Mouse (Mus musculus) hindbrain, embryonic 13.5 days (tissue): ENCODE measurements around the gene Cdyl. TPM values are rescaled to one million over a fixed set of nuclear protein-coding genes. Genes with fewer than 3 reads are reported as not detected.

Experiments used
- ATAC-seq: fragments of 200-750 bp; cut with Nextera tagmentation; 2 replicates; pipeline ENCODE4 v1.8.0; 2017; ENCODE audit warnings: moderate TSS enrichment; ENCODE audit not compliant: low FRiP score
- H3K27ac ChIP-seq: fragments of 300-500 bp; sonication (generic); 2 replicates; pipeline ENCODE4 v1.5.1; 2015; ENCODE audit warnings: inconsistent platforms, mild to moderate bottlenecking, moderate library complexity
- H3K27me3 ChIP-seq: fragments of 300-500 bp; sonication (generic); 2 replicates; pipeline ENCODE4 v1.6.1; 2015; ENCODE audit warnings: mild to moderate bottlenecking, inconsistent platforms
- H3K36me3 ChIP-seq: fragments of 300-500 bp; sonication (generic); 2 replicates; pipeline ENCODE4 v1.6.1; 2015; ENCODE audit warnings: mild to moderate bottlenecking, inconsistent platforms
- H3K4me1 ChIP-seq: fragments of 300-500 bp; sonication (generic); replicated peaks from 2 replicates; pipeline ENCODE4 v1.6.1; 2015; ENCODE audit warnings: inconsistent platforms
- H3K4me2 ChIP-seq: fragments of 300-500 bp; sonication (generic); 2 replicates; pipeline ENCODE4 v1.6.1; 2015; ENCODE audit warnings: inconsistent platforms, mild to moderate bottlenecking, moderate library complexity
- H3K4me3 ChIP-seq: fragments of 300-500 bp; sonication (generic); 2 replicates; pipeline ENCODE4 v1.5.1; 2015; ENCODE audit warnings: mild to moderate bottlenecking, inconsistent platforms
- H3K9ac ChIP-seq: fragments of 300-500 bp; sonication (generic); 2 replicates; pipeline ENCODE4 v1.6.1; 2015; ENCODE audit warnings: mild to moderate bottlenecking, inconsistent platforms
- H3K9me3 ChIP-seq: fragments of 300-500 bp; sonication (generic); 2 replicates; pipeline ENCODE4 v1.6.1; 2016; ENCODE audit warnings: inconsistent platforms
- WGBS: fragments of 180-500 bp; shearing (Covaris S2); methylation state at CpG from one replicate; pipeline ENCODE4 v1.1.7; 2015; 5-methylcytosine and 5-hydroxymethylcytosine counted together
- polyA plus RNA-seq: library from polyadenylated mRNA; unstranded; fragments of >200 nt; fragmentation: Nextera tagmentation; extraction: Ambion mirVana; gene quantifications from 2 replicates; pipeline ENCODE4 v1.2.1, GENCODE M21; 2015

Gene Cdyl
- polyA plus RNA-seq, result 5.8 and 6.0 TPM in 2 replicates

DNA sequence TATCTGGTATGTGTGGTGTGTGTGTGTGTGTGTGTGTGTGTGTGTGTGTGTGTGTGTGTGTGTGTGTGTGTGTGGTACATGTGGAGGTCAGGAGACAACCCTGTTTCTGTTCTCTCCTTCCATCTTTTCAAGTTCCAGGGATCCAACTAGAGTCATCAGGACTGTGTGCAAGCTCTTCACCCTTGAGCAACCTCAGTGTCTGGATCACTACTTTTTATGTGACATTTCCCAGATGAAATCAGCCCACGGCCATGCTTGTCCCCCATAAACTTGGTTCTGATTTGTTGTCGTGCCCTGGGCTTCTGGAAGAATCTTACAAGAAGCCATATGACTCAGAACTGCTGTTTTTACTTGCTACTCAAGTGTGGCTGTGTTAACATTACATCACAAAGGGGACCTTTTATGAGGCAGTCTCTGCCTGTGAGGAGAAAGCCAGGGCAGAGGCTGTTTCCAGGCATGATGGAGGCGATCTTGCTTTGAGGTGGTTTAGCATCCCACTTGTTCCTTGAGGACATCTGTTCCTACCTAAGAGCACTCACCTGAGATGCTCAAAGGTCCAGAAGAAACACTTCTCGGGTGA lies at the start of gene Cdyl:
TSS of gene Cdyl (plus strand) at position 428 of the 580 bp plus-strand sequence.
- H3K4me3 ChIP-seq, result no peak within 1 kb of the TSS
- no peak within 1 kb of the TSS for H3K4me2 ChIP-seq
- no peaks in the 10 kb centered on the region for H3K9me3 ChIP-seq
- no peaks in the 10 kb centered on the region for H3K36me3 ChIP-seq
- no peaks in the 10 kb centered on the region for H3K4me1 ChIP-seq
- no peak for ATAC-seq
- no peak within 1 kb of the TSS for H3K27ac ChIP-seq
- no peaks in the 10 kb centered on the region for H3K27me3 ChIP-seq
- WGBS, result 83% methylated on average over 4 of the region's 4 CpGs
- H3K9ac ChIP-seq, result no peak within 1 kb of the TSS

DNA sequence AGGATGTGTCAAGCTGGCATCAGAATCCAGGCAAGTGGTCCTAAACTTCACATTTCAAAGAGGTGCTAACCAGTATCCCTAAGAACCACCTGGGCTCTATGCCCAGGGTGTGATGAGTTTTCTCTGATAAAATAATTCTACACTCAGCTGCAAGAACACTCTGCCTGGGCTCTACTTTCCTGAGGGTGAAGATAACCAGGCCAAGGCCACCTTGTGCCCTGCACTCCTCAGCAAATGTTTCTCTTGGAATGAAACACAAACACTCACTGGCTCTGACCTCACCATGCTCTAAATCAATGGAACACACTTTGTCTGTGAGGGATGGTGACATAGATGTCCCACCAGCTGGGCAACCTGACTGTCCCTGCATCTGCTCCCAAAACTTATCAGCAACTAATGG lies 48.9 kb upstream of the Cdyl start:
- ATAC-seq, result no peak
- no peaks in the 10 kb centered on the region for H3K4me1 ChIP-seq
- H3K9me3 ChIP-seq, result no peaks in the 10 kb centered on the region
- H3K27me3 ChIP-seq, result no peaks in the 10 kb centered on the region
- H3K4me2 ChIP-seq, result no peak overlapping the region
- H3K27ac ChIP-seq, result no peak overlapping the region
- H3K4me3 ChIP-seq, result no peak overlapping the region
- H3K36me3 ChIP-seq, result no peaks in the 10 kb centered on the region
- no peak overlapping the region for H3K9ac ChIP-seq

DNA sequence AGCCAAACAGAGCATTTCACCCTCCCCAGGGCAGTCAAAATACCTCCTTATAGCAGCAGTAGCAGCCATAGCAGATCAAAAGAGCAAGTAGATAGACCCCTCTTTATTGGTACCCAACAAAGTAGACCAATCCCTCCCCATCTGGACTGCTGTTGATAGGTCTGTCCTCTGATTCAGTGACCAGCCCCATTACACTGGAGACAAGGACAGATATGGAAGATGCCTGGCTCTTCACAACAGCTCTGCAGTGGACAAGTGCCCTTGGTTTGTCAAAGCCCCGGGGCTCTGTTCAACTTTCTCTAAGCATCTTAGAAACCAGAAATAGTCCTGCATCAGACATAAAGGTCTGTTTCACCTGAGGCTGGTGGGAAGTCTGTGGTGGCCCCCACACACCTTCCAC lies 47.1 kb upstream of the Cdyl start:
- WGBS, result 93% methylated on average over 1 of the region's 1 CpGs
- H3K9ac ChIP-seq, result no peak overlapping the region
- no peaks in the 10 kb centered on the region for H3K36me3 ChIP-seq
- H3K4me3 ChIP-seq, result no peak overlapping the region
- no peaks in the 10 kb centered on the region for H3K9me3 ChIP-seq
- no peaks in the 10 kb centered on the region for H3K27me3 ChIP-seq
- H3K4me2 ChIP-seq, result no peak overlapping the region
- no peaks in the 10 kb centered on the region for H3K4me1 ChIP-seq
- H3K27ac ChIP-seq, result no peak overlapping the region
- no peak for ATAC-seq

DNA sequence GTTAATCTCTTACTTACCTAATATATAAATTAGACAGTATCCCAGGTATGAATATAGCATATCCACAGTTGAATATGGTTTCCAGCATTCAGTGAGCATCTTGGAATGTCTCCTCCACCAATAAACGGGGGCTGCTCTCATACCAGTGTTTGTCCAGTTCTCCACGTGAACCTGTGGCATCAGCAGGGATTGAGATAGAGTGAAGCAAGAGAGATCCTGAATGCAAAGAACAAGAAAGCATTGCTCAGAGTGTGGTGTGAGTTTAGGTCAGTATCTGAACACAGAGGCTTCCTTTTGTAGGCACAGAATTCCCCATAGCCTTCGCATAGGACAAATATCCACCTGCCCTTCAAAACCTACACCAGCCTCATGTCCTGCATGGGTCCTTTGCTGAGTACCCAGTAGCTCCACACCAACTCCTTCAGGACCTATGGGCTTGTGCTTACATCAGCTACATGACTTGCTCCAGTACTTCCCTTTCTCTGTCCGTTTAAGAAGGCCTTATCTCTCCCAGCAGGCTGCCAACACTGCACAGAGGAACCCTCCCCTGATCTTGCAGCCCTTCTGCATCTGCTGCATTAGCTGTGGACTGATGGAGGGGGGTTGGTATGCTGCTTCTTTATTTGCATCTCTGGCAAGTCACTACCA lies 44.7 kb upstream of the Cdyl start:
- H3K36me3 ChIP-seq, result no peaks in the 10 kb centered on the region
- H3K9me3 ChIP-seq, result no peaks in the 10 kb centered on the region
- no peak overlapping the region for H3K27ac ChIP-seq
- 74% methylated on average over 4 of the region's 4 CpGs for WGBS
- H3K27me3 ChIP-seq, result no peaks in the 10 kb centered on the region
- no peak for ATAC-seq
- H3K4me1 ChIP-seq, result no peaks in the 10 kb centered on the region
- H3K4me2 ChIP-seq, result no peak overlapping the region
- no peak overlapping the region for H3K9ac ChIP-seq
- H3K4me3 ChIP-seq, result no peak overlapping the region

DNA sequence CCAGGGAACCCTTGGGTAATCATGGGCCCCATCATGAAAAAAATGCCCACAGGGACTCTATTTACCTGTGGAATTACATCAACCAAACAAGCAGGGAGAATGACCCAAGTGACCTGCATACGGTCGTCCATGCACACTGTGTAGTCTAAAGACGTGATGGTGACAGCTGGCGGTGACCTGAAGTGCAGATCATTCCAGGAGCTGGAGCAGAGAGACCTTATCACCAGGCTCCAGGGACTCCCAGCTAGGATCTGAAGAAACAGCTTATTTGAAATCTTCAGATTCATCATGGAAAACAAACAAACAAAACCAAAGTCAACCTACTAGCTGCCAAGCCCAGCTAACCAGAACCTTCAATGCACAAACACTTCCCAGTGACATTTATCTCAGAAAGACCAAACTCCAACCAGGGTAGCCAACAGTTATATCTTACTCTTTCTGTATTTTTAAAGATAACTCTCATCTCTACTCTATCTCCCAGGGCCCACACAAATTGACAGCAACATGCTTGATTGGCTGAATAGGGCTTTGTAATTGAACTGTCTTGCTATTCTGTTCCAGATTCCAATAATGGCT lies 43.0 kb upstream of the Cdyl start:
- Histone ChIP-seq H3K4me1 (no peaks in the 10 kb centered on the region), H3K9ac (no peak overlapping the region), H3K27me3 (no peaks in the 10 kb centered on the region), H3K27ac (no peak overlapping the region), H3K36me3 (no peaks in the 10 kb centered on the region), H3K4me3 (no peak overlapping the region), H3K9me3 (no peaks in the 10 kb centered on the region), H3K4me2 (no peak overlapping the region)
- WGBS, result 79% methylated on average over 4 of the region's 4 CpGs
- ATAC-seq, result no peak

- no peak for ATAC-seq
- no peak overlapping the region for H3K27ac ChIP-seq
- no peak overlapping the region for H3K4me3 ChIP-seq
- no peaks in the 10 kb centered on the region for H3K9me3 ChIP-seq
- WGBS, result 92% methylated on average over 2 of the region's 2 CpGs
- no peaks in the 10 kb centered on the region for H3K36me3 ChIP-seq
- no peak overlapping the region for H3K4me2 ChIP-seq
- no peaks in the 10 kb centered on the region for H3K4me1 ChIP-seq
- H3K27me3 ChIP-seq, result no peaks in the 10 kb centered on the region
- H3K9ac ChIP-seq, result no peak overlapping the region
These were observed 40.3 kb upstream of the Cdyl start for GRCm38 (mm10) chr13:35619356-35619755.

- no peak for ATAC-seq
- WGBS, result 72% methylated on average over 1 of the region's 1 CpGs
- H3K27ac ChIP-seq, result no peak overlapping the region
- no peak overlapping the region for H3K4me3 ChIP-seq
- no peaks in the 10 kb centered on the region for H3K4me1 ChIP-seq
- H3K9me3 ChIP-seq, result no peaks in the 10 kb centered on the region
- H3K27me3 ChIP-seq, result no peaks in the 10 kb centered on the region
- no peaks in the 10 kb centered on the region for H3K36me3 ChIP-seq
- no peak overlapping the region for H3K9ac ChIP-seq
- no peak overlapping the region for H3K4me2 ChIP-seq
These were observed 38.9 kb upstream of the Cdyl start for GRCm38 (mm10) chr13:35620756-35621155.

DNA sequence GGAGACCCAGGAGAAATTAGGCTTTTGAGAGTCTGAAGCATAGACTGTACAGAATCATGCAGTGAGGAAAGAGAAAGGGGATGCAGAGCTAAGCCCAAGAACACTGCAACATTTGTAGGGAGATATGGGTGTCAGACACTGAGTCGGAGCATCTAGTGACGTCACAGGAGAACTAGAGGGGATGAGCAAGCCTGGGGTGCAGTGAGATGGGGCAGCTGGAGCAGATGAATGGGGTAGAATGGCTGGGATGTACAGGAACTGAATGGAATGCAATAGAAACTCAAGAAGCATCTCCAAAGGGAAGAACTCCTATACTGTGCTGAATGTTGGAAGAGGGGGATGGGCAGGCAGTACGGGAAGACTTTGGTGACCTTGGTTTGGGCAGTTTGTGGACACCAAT lies 34.8 kb upstream of the Cdyl start:
- H3K9ac ChIP-seq, result no peak overlapping the region
- no peak for ATAC-seq
- no peaks in the 10 kb centered on the region for H3K9me3 ChIP-seq
- H3K4me1 ChIP-seq, result no peaks in the 10 kb centered on the region
- H3K36me3 ChIP-seq, result no peaks in the 10 kb centered on the region
- WGBS, result 92% methylated on average over 3 of the region's 3 CpGs
- no peak overlapping the region for H3K4me2 ChIP-seq
- H3K4me3 ChIP-seq, result no peak overlapping the region
- H3K27me3 ChIP-seq, result no peaks in the 10 kb centered on the region
- H3K27ac ChIP-seq, result no peak overlapping the region

GRCm38 (mm10) chr13:35625556-35625955 lies 34.1 kb upstream of the Cdyl start:
- ATAC-seq, result no peak
- Histone ChIP-seq H3K4me2 (no peak overlapping the region), H3K4me1 (no peaks in the 10 kb centered on the region), H3K27ac (no peak overlapping the region), H3K36me3 (no peaks in the 10 kb centered on the region), H3K27me3 (no peaks in the 10 kb centered on the region), H3K9ac (no peak overlapping the region), H3K9me3 (no peaks in the 10 kb centered on the region), H3K4me3 (no peak overlapping the region)
- WGBS, result 67% methylated on average over 3 of the region's 3 CpGs

DNA sequence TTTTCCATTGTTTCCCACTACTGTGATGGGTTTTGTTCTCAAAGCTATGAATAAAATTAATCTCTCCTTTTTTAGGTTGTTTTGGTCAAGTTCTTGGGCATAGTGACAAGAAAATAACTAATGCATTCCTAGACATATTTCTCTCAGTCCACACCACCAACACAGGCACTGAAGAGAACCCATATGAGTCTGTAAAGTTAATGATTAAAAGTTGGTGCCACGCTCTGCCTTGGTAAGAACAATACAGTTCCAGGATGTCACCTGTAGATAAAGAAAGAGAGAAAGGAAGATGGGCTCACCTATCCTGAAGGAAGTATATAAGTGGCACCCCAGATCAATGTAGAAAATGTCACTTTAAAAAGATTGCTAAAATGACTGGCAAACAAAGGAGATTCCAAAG lies 32.3 kb upstream of the Cdyl start:
- Histone ChIP-seq H3K9ac (no peak overlapping the region), H3K36me3 (no peaks in the 10 kb centered on the region), H3K4me1 (no peaks in the 10 kb centered on the region), H3K27ac (no peak overlapping the region), H3K27me3 (no peaks in the 10 kb centered on the region), H3K9me3 (no peaks in the 10 kb centered on the region), H3K4me2 (no peak overlapping the region), H3K4me3 (no peak overlapping the region)
- no peak for ATAC-seq
- WGBS, result 81% methylated on average over 1 of the region's 1 CpGs

- Histone ChIP-seq H3K4me3 (no peak overlapping the region), H3K27ac (no peak overlapping the region), H3K36me3 (no peaks in the 10 kb centered on the region), H3K4me1 (no peaks in the 10 kb centered on the region), H3K9ac (no peak overlapping the region), H3K4me2 (no peak overlapping the region), H3K27me3 (no peaks in the 10 kb centered on the region), H3K9me3 (no peaks in the 10 kb centered on the region)
- WGBS, result 87% methylated on average over 1 of the region's 1 CpGs
- no peak for ATAC-seq
These were observed 12.4 kb upstream of the Cdyl start for GRCm38 (mm10) chr13:35647132-35647823.

- no peaks in the 10 kb centered on the region for H3K36me3 ChIP-seq
- no peak overlapping the region for H3K9ac ChIP-seq
- no peaks in the 10 kb centered on the region for H3K4me1 ChIP-seq
- H3K4me2 ChIP-seq, result no peak overlapping the region
- H3K27ac ChIP-seq, result no peak overlapping the region
- H3K27me3 ChIP-seq, result no peaks in the 10 kb centered on the region
- WGBS, result 90% methylated on average over 11 of the region's 11 CpGs
- ATAC-seq, result no peak
- H3K9me3 ChIP-seq, result no peaks in the 10 kb centered on the region
- no peak overlapping the region for H3K4me3 ChIP-seq
These were observed 9.3 kb upstream of the Cdyl start for GRCm38 (mm10) chr13:35650284-35650872.
